Mouse (Mus musculus): ENCODE measurements around the gene Snw1. TPM values are rescaled to one million over a fixed set of nuclear protein-coding genes. Genes with fewer than 3 reads are reported as not detected.
A peak's percentile ranks its signal among the peaks of the same experiment; 100 is the strongest.

Gene Snw1
- polyA plus RNA-seq, 1 experiment from 2014 or later: 149 TPM

GRCm38 (mm10) chr12:87444211-87444610 is 27.9 kb downstream of the Snw1 start:
- Histone ChIP-seq H3K36me3 (replicated peaks) (peaks cover 51% of the 10 kb centered on the region), H3K4me3 (replicated peaks) (peak overlapping the region; percentile 96), H3K9me3 (no peaks in the 10 kb centered on the region), H3K27ac (no peak overlapping the region; the same call in 1 of the 2 replicates), H3K4me2 (peak overlapping the region; percentile 77), H3K9ac (peak overlapping the region; percentile 89), H3K4me1 (peaks cover 25% of the 10 kb centered on the region), H3K27me3 (no peaks in the 10 kb centered on the region)
- peak; percentile 18; the same call in 1 of the 2 replicates for ATAC-seq (ENCODE audit: low FRiP score)
- WGBS: 4% methylated on average over 16 of the region's 16 CpGs

- Histone ChIP-seq H3K4me2 (peak within 1 kb of the TSS; percentile 77), H3K27me3 (no peaks in the 10 kb centered on the region), H3K36me3 (replicated peaks) (peaks cover 48% of the 10 kb centered on the region), H3K9me3 (no peaks in the 10 kb centered on the region), H3K9ac (peak within 1 kb of the TSS; percentile 89), H3K4me1 (peaks cover 25% of the 10 kb centered on the region), H3K4me3 (replicated peaks) (peak within 1 kb of the TSS; percentile 96), H3K27ac (peak within 1 kb of the TSS; percentile 89)
- WGBS: under 1% methylated on average over 28 of the region's 28 CpGs
- ATAC-seq (ENCODE audit: low FRiP score): peak; percentile 95
These were observed 28.4 kb downstream of the Snw1 start, which contains the start of the genes Slirp and Alkbh1 for GRCm38 (mm10) chr12:87443700-87444122. Slirp (plus strand) TSS chr12:87443896. Alkbh1 (minus strand) TSS chr12:87444017.

GRCm38 (mm10) chr12:87443115-87443699 is 28.9 kb downstream of the Snw1 start:
- Histone ChIP-seq H3K9ac (peak overlapping the region; percentile 89), H3K4me2 (peak overlapping the region; percentile 77), H3K36me3 (replicated peaks) (peaks cover 46% of the 10 kb centered on the region), H3K9me3 (no peaks in the 10 kb centered on the region), H3K4me1 (peaks cover 25% of the 10 kb centered on the region), H3K4me3 (replicated peaks) (peak overlapping the region; percentile 96), H3K27me3 (no peaks in the 10 kb centered on the region), H3K27ac (peak overlapping the region; percentile 89)
- 0% methylated on average over 33 of the region's 33 CpGs for WGBS
- ATAC-seq (ENCODE audit: low FRiP score): peak; percentile 89

GRCm38 (mm10) chr12:87442177-87443114 is 29.6 kb downstream of the Snw1 start:
- Histone ChIP-seq H3K4me2 (peak overlapping the region; percentile 77), H3K36me3 (replicated peaks) (peaks cover 46% of the 10 kb centered on the region), H3K9ac (peak overlapping the region; percentile 89), H3K27me3 (no peaks in the 10 kb centered on the region), H3K9me3 (no peaks in the 10 kb centered on the region), H3K4me1 (peaks cover 25% of the 10 kb centered on the region), H3K4me3 (replicated peaks) (peak overlapping the region; percentile 96), H3K27ac (no peak overlapping the region)
- ATAC-seq (ENCODE audit: low FRiP score): no peak
- 28% methylated on average over 12 of the region's 12 CpGs for WGBS

GRCm38 (mm10) chr12:87428885-87429284 is 43.2 kb downstream of the Snw1 start:
- 88% methylated on average over 8 of the region's 8 CpGs for WGBS
- Histone ChIP-seq H3K27me3 (no peaks in the 10 kb centered on the region), H3K4me2 (no peak overlapping the region), H3K27ac (no peak overlapping the region), H3K9ac (no peak overlapping the region), H3K4me3 (replicated peaks) (no peak overlapping the region), H3K4me1 (peaks cover 6% of the 10 kb centered on the region; the same call in 1 of the 2 replicates), H3K36me3 (replicated peaks) (peaks cover 87% of the 10 kb centered on the region), H3K9me3 (no peaks in the 10 kb centered on the region)
- ATAC-seq (ENCODE audit: low FRiP score): no peak

GRCm38 (mm10) chr12:87428295-87428694 is 43.8 kb downstream of the Snw1 start:
- no peaks in the 10 kb centered on the region for H3K9me3 ChIP-seq
- no peak overlapping the region for H3K9ac ChIP-seq
- H3K4me2 ChIP-seq: no peak overlapping the region
- no peaks in the 10 kb centered on the region for H3K27me3 ChIP-seq
- ATAC-seq (ENCODE audit: low FRiP score): no peak
- H3K4me1 ChIP-seq: peaks cover 6% of the 10 kb centered on the region; the same call in 1 of the 2 replicates
- no peak overlapping the region for H3K4me3 ChIP-seq (replicated peaks)
- no peak overlapping the region for H3K27ac ChIP-seq
- 80% methylated on average over 2 of the region's 2 CpGs for WGBS
- peaks cover 87% of the 10 kb centered on the region for H3K36me3 ChIP-seq (replicated peaks)

GRCm38 (mm10) chr12:87426354-87427031 is 45.6 kb downstream of the Snw1 start:
- 97% methylated on average over 5 of the region's 5 CpGs for WGBS
- Histone ChIP-seq H3K4me1 (peaks cover 6% of the 10 kb centered on the region; the same call in 1 of the 2 replicates), H3K4me3 (replicated peaks) (no peak overlapping the region), H3K27me3 (no peaks in the 10 kb centered on the region), H3K9me3 (no peaks in the 10 kb centered on the region), H3K4me2 (no peak overlapping the region), H3K36me3 (replicated peaks) (peaks cover 76% of the 10 kb centered on the region), H3K9ac (no peak overlapping the region), H3K27ac (no peak overlapping the region)
- no peak for ATAC-seq (ENCODE audit: low FRiP score)

- Histone ChIP-seq H3K36me3 (replicated peaks) (peaks cover 56% of the 10 kb centered on the region), H3K4me2 (no peak overlapping the region), H3K27me3 (no peaks in the 10 kb centered on the region), H3K4me3 (replicated peaks) (no peak overlapping the region), H3K9me3 (no peaks in the 10 kb centered on the region), H3K27ac (no peak overlapping the region), H3K9ac (no peak overlapping the region), H3K4me1 (peaks cover 13% of the 10 kb centered on the region)
- no peak for ATAC-seq (ENCODE audit: low FRiP score)
- 35% methylated on average over 3 of the region's 3 CpGs for WGBS
These were observed 47.6 kb downstream of the Snw1 start for GRCm38 (mm10) chr12:87424516-87424915.

- no peak overlapping the region for H3K4me3 ChIP-seq (replicated peaks)
- no peak overlapping the region for H3K4me2 ChIP-seq
- peaks cover 48% of the 10 kb centered on the region for H3K36me3 ChIP-seq (replicated peaks)
- WGBS: 45% methylated on average over 1 of the region's 1 CpGs
- H3K27me3 ChIP-seq: no peaks in the 10 kb centered on the region
- H3K27ac ChIP-seq: no peak overlapping the region
- no peaks in the 10 kb centered on the region for H3K9me3 ChIP-seq
- no peak overlapping the region for H3K9ac ChIP-seq
- H3K4me1 ChIP-seq: peaks cover 21% of the 10 kb centered on the region
- no peak for ATAC-seq (ENCODE audit: low FRiP score)
These were observed 48.4 kb downstream of the Snw1 start for GRCm38 (mm10) chr12:87423700-87424099.

GRCm38 (mm10) chr12:87421708-87422507 is 50.2 kb downstream of the Snw1 start:
- Histone ChIP-seq H3K9me3 (no peaks in the 10 kb centered on the region), H3K4me2 (no peak overlapping the region), H3K4me3 (replicated peaks) (no peak overlapping the region), H3K36me3 (replicated peaks) (peaks cover 32% of the 10 kb centered on the region), H3K4me1 (peaks cover 22% of the 10 kb centered on the region), H3K9ac (no peak overlapping the region), H3K27ac (no peak overlapping the region), H3K27me3 (no peaks in the 10 kb centered on the region)
- WGBS: 76% methylated on average over 5 of the region's 5 CpGs
- ATAC-seq (ENCODE audit: low FRiP score): no peak

GRCm38 (mm10) chr12:87419974-87420485 is 52.0 kb downstream of the Snw1 start:
- WGBS: 78% methylated on average over 12 of the region's 12 CpGs

More at GRCm38 (mm10) chr12:87419974-87420485, 52.0 kb downstream of the Snw1 start:
- ATAC-seq (ENCODE audit: low FRiP score): no peak
- Histone ChIP-seq H3K9ac (no peak overlapping the region), H3K4me1 (peaks cover 22% of the 10 kb centered on the region), H3K36me3 (replicated peaks) (peaks cover 16% of the 10 kb centered on the region), H3K4me3 (replicated peaks) (no peak overlapping the region), H3K9me3 (no peaks in the 10 kb centered on the region), H3K27me3 (no peaks in the 10 kb centered on the region), H3K27ac (peak overlapping the region; percentile 79), H3K4me2 (no peak overlapping the region)

Measured in forebrain, embryonic 12.5 days (tissue).